Mouse (Mus musculus) forebrain, embryonic 11.5 days (tissue): ENCODE data around the gene Efnb2. TPM values are rescaled to one million over a fixed set of nuclear protein-coding genes. Genes with fewer than 3 reads are reported as not detected.
A peak's percentile ranks its signal among the peaks of the same experiment; 100 is the strongest.

Source experiments
- ATAC-seq: fragments of 200-750 bp; cut with Nextera tagmentation; replicated peaks from 2 replicates; pipeline ENCODE4 v1.8.0; 2017; ENCODE audit warnings: moderate TSS enrichment; ENCODE audit not compliant: low FRiP score
- DNase-seq: peaks from one replicate; pipeline ENCODE4 v3.0.0-alpha.2; 2017; ENCODE audit warnings: low spot score
- H3K27ac ChIP-seq: fragments of 300-500 bp; sonication (generic); 2 replicates; pipeline ENCODE4 v1.5.1; 2014; ENCODE audit warnings: low read depth, low read length
- H3K27me3 ChIP-seq: fragments of 300-500 bp; sonication (generic); 2 replicates; pipeline ENCODE4 v1.6.1; 2014; ENCODE audit warnings: mild to moderate bottlenecking, low read length, mixed read lengths; ENCODE audit not compliant: control insufficient read depth, insufficient read depth
- H3K36me3 ChIP-seq: fragments of 300-500 bp; sonication (generic); 2 replicates; pipeline ENCODE4 v1.6.1; 2014; ENCODE audit warnings: mild to moderate bottlenecking, low read length, moderate library complexity, mixed read lengths; ENCODE audit not compliant: control insufficient read depth, insufficient read depth
- H3K4me1 ChIP-seq: fragments of 300-500 bp; sonication (generic); replicated peaks from 2 replicates; pipeline ENCODE4 v1.6.1; 2014; ENCODE audit warnings: low read length, mixed read lengths; ENCODE audit not compliant: control insufficient read depth, insufficient read depth
- H3K4me2 ChIP-seq: fragments of 300-500 bp; sonication (generic); 2 replicates; pipeline ENCODE4 v1.6.1; 2014; ENCODE audit warnings: low read depth, mild to moderate bottlenecking, low read length, moderate library complexity, mixed read lengths; ENCODE audit not compliant: severe bottlenecking
- H3K4me3 ChIP-seq: fragments of 300-500 bp; sonication (generic); 2 replicates; pipeline ENCODE4 v1.5.1; 2014; ENCODE audit warnings: low read depth, low read length
- H3K9ac ChIP-seq: fragments of 300-500 bp; sonication (generic); 2 replicates; pipeline ENCODE4 v1.6.1; 2014; ENCODE audit warnings: low read length
- H3K9me3 ChIP-seq: fragments of 300-500 bp; sonication (generic); 2 replicates; pipeline ENCODE4 v1.6.1; 2016; ENCODE audit warnings: low read length, mixed read lengths; ENCODE audit not compliant: control insufficient read depth
- WGBS: fragments of 180-500 bp; shearing (Covaris S2); extraction: QIAGEN DNeasy Blood & Tissue Kit; methylation state at CpG from one replicate; pipeline ENCODE4 v1.1.7; 2014; 5-methylcytosine and 5-hydroxymethylcytosine counted together
- polyA plus RNA-seq: library from polyadenylated mRNA; unstranded; fragments of >200 nt; fragmentation: Nextera tagmentation; extraction: Ambion mirVana; gene quantifications from 2 replicates; pipeline ENCODE4 v1.2.1, GENCODE M21; 2014

The Efnb2 gene
- polyA plus RNA-seq, 1 experiment from 2014 or later, result 51.8 TPM

DNA sequence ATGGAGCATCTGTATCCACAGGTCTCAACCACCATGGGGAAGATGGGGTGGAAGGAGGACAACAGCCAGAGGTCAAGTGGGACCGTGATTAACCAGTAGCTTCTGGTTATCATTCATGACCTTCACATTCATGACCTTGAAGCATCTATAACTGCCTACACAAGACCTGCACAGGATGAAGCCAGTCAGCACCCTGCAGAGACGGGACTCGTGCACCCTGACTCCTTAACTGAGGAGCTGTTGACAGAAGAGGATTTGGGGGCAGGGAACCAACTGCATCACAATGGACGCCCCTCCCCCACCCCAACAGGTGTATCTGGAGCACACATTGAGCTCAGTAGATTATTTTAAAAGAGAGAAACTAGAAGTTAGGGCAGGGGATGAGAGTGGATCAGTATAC is 49.1 kb downstream of the Efnb2 start:
- WGBS, result 76% methylated on average over 4 of the region's 4 CpGs
- H3K4me2 ChIP-seq, result no peak overlapping the region
- ATAC-seq (no peak), DNase-seq (no peak)
- H3K9me3 ChIP-seq, result no peaks in the 10 kb centered on the region
- no peaks in the 10 kb centered on the region for H3K4me1 ChIP-seq
- H3K9ac ChIP-seq, result no peak overlapping the region
- H3K4me3 ChIP-seq, result no peak overlapping the region
- no peaks in the 10 kb centered on the region for H3K27me3 ChIP-seq
- no peaks in the 10 kb centered on the region for H3K36me3 ChIP-seq
- no peak overlapping the region for H3K27ac ChIP-seq

- DNase-seq, result no peak
- Histone ChIP-seq H3K9ac (no peak overlapping the region), H3K4me3 (no peak overlapping the region), H3K27me3 (no peaks in the 10 kb centered on the region), H3K9me3 (no peaks in the 10 kb centered on the region), H3K4me1 (no peaks in the 10 kb centered on the region), H3K4me2 (no peak overlapping the region), H3K36me3 (no peaks in the 10 kb centered on the region), H3K27ac (no peak overlapping the region)
- 16% methylated on average over 7 of the region's 7 CpGs for WGBS
- no peak for ATAC-seq
Observed at GRCm38 (mm10) chr8:8609791-8610190, 51.3 kb downstream of the Efnb2 start.

- Histone ChIP-seq H3K27ac (no peak overlapping the region), H3K9me3 (no peaks in the 10 kb centered on the region), H3K9ac (no peak overlapping the region), H3K4me3 (no peak overlapping the region), H3K4me2 (no peak overlapping the region), H3K27me3 (no peaks in the 10 kb centered on the region), H3K36me3 (no peaks in the 10 kb centered on the region), H3K4me1 (no peaks in the 10 kb centered on the region)
- no peak for ATAC-seq
- no peak for DNase-seq
- 9% methylated on average over 5 of the region's 5 CpGs for WGBS
Observed at GRCm38 (mm10) chr8:8609141-8609540, 51.9 kb downstream of the Efnb2 start.

DNA sequence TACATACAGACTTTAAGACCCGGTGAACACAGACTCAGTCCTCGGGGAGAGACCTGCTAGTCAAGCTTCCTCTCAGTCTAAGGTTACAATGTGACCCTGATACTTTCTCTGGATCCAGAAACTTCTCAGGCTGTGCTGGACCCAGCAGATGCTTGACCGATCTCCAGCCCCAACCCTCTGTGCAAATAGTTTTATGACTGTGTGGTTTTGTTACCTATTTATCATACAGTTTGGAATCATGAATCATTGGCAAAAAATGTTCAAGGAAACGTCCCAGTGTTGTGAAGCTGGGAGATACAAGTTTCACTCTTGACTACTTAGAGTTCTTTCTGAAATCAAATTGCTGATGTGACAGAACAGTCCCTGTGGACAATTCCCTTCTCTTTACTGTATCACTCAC is 55.4 kb downstream of the Efnb2 start:
- Histone ChIP-seq H3K9ac (no peak overlapping the region), H3K4me3 (no peak overlapping the region), H3K27ac (no peak overlapping the region), H3K27me3 (no peaks in the 10 kb centered on the region), H3K9me3 (no peaks in the 10 kb centered on the region), H3K4me1 (no peaks in the 10 kb centered on the region), H3K4me2 (no peak overlapping the region), H3K36me3 (no peaks in the 10 kb centered on the region)
- peak; percentile 25 for DNase-seq
- 83% methylated on average over 4 of the region's 4 CpGs for WGBS
- no peak for ATAC-seq

- H3K4me3 ChIP-seq, result no peak overlapping the region
- DNase-seq (no peak), ATAC-seq (no peak)
- no peak overlapping the region for H3K27ac ChIP-seq
- no peaks in the 10 kb centered on the region for H3K27me3 ChIP-seq
- H3K9ac ChIP-seq, result no peak overlapping the region
- H3K4me2 ChIP-seq, result no peak overlapping the region
- H3K36me3 ChIP-seq, result no peaks in the 10 kb centered on the region
- H3K9me3 ChIP-seq, result no peaks in the 10 kb centered on the region
- 82% methylated on average over 6 of the region's 6 CpGs for WGBS
- H3K4me1 ChIP-seq, result no peaks in the 10 kb centered on the region
Observed at GRCm38 (mm10) chr8:8603875-8604274, 57.2 kb downstream of the Efnb2 start.

GRCm38 (mm10) chr8:8602616-8603461 is 58.2 kb downstream of the Efnb2 start:
- Histone ChIP-seq H3K27me3 (no peaks in the 10 kb centered on the region), H3K4me1 (no peaks in the 10 kb centered on the region), H3K9me3 (no peaks in the 10 kb centered on the region), H3K27ac (no peak overlapping the region), H3K4me2 (no peak overlapping the region), H3K9ac (no peak overlapping the region), H3K4me3 (no peak overlapping the region), H3K36me3 (no peaks in the 10 kb centered on the region)
- WGBS, result 79% methylated on average over 7 of the region's 7 CpGs
- no peak for ATAC-seq
- DNase-seq, result peak; percentile 38

GRCm38 (mm10) chr8:8599931-8600330 is 61.1 kb downstream of the Efnb2 start:
- Histone ChIP-seq H3K9ac (no peak overlapping the region), H3K36me3 (no peaks in the 10 kb centered on the region), H3K27me3 (no peaks in the 10 kb centered on the region; the same call in 1 of the 2 replicates), H3K9me3 (no peaks in the 10 kb centered on the region), H3K4me2 (no peak overlapping the region), H3K27ac (no peak overlapping the region), H3K4me1 (no peaks in the 10 kb centered on the region; the same call in 1 of the 2 replicates), H3K4me3 (no peak overlapping the region)
- ATAC-seq, result no peak
- DNase-seq, result peak; percentile 43
- 90% methylated on average over 7 of the region's 7 CpGs for WGBS

DNA sequence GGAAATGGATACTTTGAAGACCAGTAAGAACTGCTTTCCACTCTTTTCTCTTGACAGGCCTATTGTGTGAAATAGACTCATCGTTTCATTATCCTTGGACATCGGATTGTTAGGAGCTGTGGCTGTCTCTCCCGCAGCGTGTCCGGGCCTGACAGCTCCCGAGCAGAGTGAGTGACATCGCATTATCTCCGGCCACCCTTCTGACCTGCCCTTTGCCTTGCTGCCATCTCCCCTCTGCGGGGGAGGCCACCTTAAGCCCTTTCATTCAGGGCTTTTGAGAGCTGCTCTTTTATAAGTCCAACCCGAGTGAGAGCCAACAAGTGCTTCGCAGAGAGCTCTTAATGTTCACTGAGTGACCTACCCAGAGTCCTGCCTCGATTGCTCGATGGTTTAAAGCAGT is 63.6 kb downstream of the Efnb2 start:
- H3K9me3 ChIP-seq, result no peaks in the 10 kb centered on the region
- 7% methylated on average over 13 of the region's 13 CpGs for WGBS
- H3K4me1 ChIP-seq, result no peaks in the 10 kb centered on the region; the same call in 1 of the 2 replicates
- H3K9ac ChIP-seq, result no peak overlapping the region
- no peak overlapping the region for H3K4me3 ChIP-seq
- H3K36me3 ChIP-seq, result no peaks in the 10 kb centered on the region
- H3K27ac ChIP-seq, result no peak overlapping the region
- peak; percentile 49 for DNase-seq
- no peak overlapping the region for H3K4me2 ChIP-seq
- H3K27me3 ChIP-seq, result no peaks in the 10 kb centered on the region; the same call in 1 of the 2 replicates
- ATAC-seq, result no peak
